Mouse (Mus musculus) liver, embryonic 13.5 days (tissue): Measurements from ENCODE around the gene Khnyn. TPM values are rescaled to one million over a fixed set of nuclear protein-coding genes. Genes with fewer than 3 reads are reported as not detected.

Experiments used
- ATAC-seq: fragments of 200-750 bp; cut with Nextera tagmentation; 2 replicates; pipeline ENCODE4 v1.8.0; 2017; ENCODE audit warnings: low read depth, mild to moderate bottlenecking, moderate number of reproducible peaks, moderate library complexity
- DNase-seq: peaks from one replicate; pipeline ENCODE4 v3.0.0; 2022
- H3K27ac ChIP-seq: fragments of 300-500 bp; sonication (generic); 2 replicates; pipeline ENCODE4 v1.5.1; 2015; ENCODE audit warnings: moderate library complexity, mild to moderate bottlenecking, inconsistent platforms
- H3K27me3 ChIP-seq: fragments of 300-500 bp; sonication (generic); 2 replicates; pipeline ENCODE4 v1.6.1; 2015; ENCODE audit warnings: mild to moderate bottlenecking, inconsistent platforms
- H3K36me3 ChIP-seq: fragments of 300-500 bp; sonication (generic); 2 replicates; pipeline ENCODE4 v1.6.1; 2015; ENCODE audit warnings: mild to moderate bottlenecking, inconsistent platforms
- H3K4me1 ChIP-seq: fragments of 300-500 bp; sonication (generic); replicated peaks from 2 replicates; pipeline ENCODE4 v1.6.1; 2015; ENCODE audit warnings: inconsistent platforms
- H3K4me2 ChIP-seq: fragments of 300-500 bp; sonication (generic); 2 replicates; pipeline ENCODE4 v1.6.1; 2015; ENCODE audit warnings: inconsistent platforms, mild to moderate bottlenecking, moderate library complexity
- H3K4me3 ChIP-seq: fragments of 300-500 bp; sonication (generic); replicated peaks from 2 replicates; pipeline ENCODE4 v1.5.1; 2015; ENCODE audit warnings: mild to moderate bottlenecking, inconsistent platforms
- H3K9ac ChIP-seq: fragments of 300-500 bp; sonication (generic); 2 replicates; pipeline ENCODE4 v1.6.1; 2015; ENCODE audit warnings: mild to moderate bottlenecking, inconsistent platforms
- H3K9me3 ChIP-seq: fragments of 300-500 bp; sonication (generic); replicated peaks from 2 replicates; pipeline ENCODE4 v1.6.1; 2016; ENCODE audit warnings: inconsistent platforms
- WGBS: fragments of 180-500 bp; shearing (Covaris S2); methylation state at CpG from one replicate; pipeline ENCODE4 v1.1.7; 2015; ENCODE audit not compliant: insufficient replicate concordance; 5-methylcytosine and 5-hydroxymethylcytosine counted together
- polyA plus RNA-seq: library from polyadenylated mRNA; unstranded; fragments of >200 nt; fragmentation: Nextera tagmentation; extraction: Ambion mirVana; gene quantifications from 2 replicates; pipeline ENCODE4 v1.2.1, GENCODE M21; 2015

Khnyn gene
- polyA plus RNA-seq, 1 experiment from 2014 or later, result 6.8 TPM

DNA sequence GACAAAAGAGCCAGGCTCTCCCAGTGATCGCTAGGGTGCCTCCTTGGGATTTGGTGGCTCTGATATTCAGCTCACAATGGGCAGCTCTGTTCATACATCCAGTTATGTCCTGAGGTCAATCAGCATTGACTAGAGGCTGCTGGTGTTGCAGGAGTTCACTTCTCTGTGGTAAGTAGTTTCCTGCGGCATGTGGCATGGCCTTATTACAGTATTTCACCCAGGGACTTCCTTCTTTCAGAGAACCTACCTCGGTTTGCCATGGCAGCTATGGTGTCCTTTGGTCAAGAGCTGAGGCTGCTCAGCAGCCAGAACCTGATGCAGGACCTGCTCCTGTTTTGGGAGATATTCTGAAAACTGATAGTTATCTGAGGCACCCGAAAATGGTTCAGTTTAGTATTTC is 42.1 kb downstream of the Khnyn start:
- Histone ChIP-seq H3K27ac (no peak overlapping the region), H3K36me3 (no peaks in the 10 kb centered on the region), H3K27me3 (no peaks in the 10 kb centered on the region), H3K4me1 (peaks cover 46% of the 10 kb centered on the region), H3K9me3 (no peaks in the 10 kb centered on the region), H3K4me2 (no peak overlapping the region), H3K4me3 (no peak overlapping the region), H3K9ac (no peak overlapping the region)
- ATAC-seq (no peak), DNase-seq (no peak)
- 40% methylated on average over 4 of the region's 4 CpGs for WGBS

DNA sequence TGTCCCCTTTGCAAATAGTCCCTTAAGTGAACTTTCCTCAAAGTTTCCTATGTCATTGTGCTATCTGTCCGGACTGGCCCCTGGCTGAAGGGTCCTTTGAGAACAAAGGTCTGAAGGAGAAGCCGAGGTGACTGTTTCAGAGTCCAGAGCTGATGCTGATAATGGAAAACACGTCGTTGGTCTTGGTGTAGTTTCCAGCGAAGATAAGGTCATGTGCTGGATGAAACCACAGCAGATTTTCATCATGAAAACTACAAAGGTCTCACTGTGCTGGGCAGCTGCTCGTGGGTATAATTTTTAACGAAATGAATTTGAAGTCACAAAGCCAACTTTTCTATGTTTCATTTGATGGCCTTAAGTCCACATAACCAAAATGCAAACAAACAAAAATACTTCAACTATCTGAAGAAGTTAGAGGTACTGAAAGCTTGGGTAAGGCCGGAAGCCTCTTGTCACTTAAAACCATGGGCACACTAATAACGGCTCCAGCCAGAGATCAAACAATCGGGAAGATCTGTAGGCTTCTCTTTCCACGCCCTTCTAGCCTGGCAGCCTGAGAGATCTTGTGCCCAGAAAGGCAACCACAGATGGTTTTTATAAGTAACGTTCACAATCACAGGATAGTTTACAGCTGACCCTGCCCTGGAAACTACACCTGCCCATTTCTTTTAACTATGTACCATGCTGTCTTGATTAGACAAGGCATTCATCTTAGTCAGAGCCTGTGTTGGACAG is 44.7 kb downstream of the Khnyn start:
- no peak overlapping the region for H3K9ac ChIP-seq
- WGBS, result 39% methylated on average over 12 of the region's 12 CpGs
- H3K4me1 ChIP-seq, result peaks cover 29% of the 10 kb centered on the region
- ATAC-seq (no peak), DNase-seq (no peak)
- H3K27ac ChIP-seq, result no peak overlapping the region
- no peak overlapping the region for H3K4me2 ChIP-seq
- H3K27me3 ChIP-seq, result no peaks in the 10 kb centered on the region
- no peak overlapping the region for H3K4me3 ChIP-seq
- H3K9me3 ChIP-seq, result no peaks in the 10 kb centered on the region
- H3K36me3 ChIP-seq, result no peaks in the 10 kb centered on the region

DNA sequence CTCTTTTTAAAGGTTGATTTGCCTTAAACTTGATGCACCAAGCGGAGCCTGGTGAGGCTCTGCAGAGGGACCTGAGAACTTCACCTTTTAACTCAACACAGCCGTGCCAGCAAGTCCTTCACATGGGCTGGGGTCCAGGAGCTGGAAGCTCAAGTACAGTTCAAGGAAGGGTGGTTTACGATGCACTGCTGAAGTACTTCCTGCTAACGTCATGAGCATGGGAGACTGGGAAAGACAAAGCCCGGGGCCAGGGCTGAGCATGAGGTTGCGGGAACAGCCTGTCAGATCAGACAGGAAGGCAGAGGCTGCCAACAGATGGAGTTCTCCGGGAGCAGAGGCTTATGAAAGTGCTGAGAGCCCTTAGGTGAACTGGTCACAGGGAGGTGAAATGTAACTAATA is 48.8 kb downstream of the Khnyn start:
- H3K27ac ChIP-seq, result no peak overlapping the region
- H3K27me3 ChIP-seq, result no peaks in the 10 kb centered on the region
- no peak overlapping the region for H3K9ac ChIP-seq
- no peak overlapping the region for H3K4me3 ChIP-seq
- 38% methylated on average over 7 of the region's 7 CpGs for WGBS
- H3K9me3 ChIP-seq, result no peaks in the 10 kb centered on the region
- peaks cover 9% of the 10 kb centered on the region; the same call in 1 of the 2 replicates for H3K4me1 ChIP-seq
- DNase-seq (no peak), ATAC-seq (no peak)
- H3K4me2 ChIP-seq, result no peak overlapping the region
- no peaks in the 10 kb centered on the region for H3K36me3 ChIP-seq

- no peaks in the 10 kb centered on the region for H3K27me3 ChIP-seq
- no peak overlapping the region for H3K9ac ChIP-seq
- no peaks in the 10 kb centered on the region for H3K36me3 ChIP-seq
- DNase-seq, result no peak
- no peak for ATAC-seq
- H3K4me2 ChIP-seq, result no peak overlapping the region
- H3K27ac ChIP-seq, result no peak overlapping the region
- no peak overlapping the region for H3K4me3 ChIP-seq
- peaks cover 12% of the 10 kb centered on the region for H3K4me1 ChIP-seq
- no peaks in the 10 kb centered on the region for H3K9me3 ChIP-seq
- 36% methylated on average over 7 of the region's 7 CpGs for WGBS
Observed at GRCm38 (mm10) chr14:55940070-55940800, 55.5 kb downstream of the Khnyn start.

DNA sequence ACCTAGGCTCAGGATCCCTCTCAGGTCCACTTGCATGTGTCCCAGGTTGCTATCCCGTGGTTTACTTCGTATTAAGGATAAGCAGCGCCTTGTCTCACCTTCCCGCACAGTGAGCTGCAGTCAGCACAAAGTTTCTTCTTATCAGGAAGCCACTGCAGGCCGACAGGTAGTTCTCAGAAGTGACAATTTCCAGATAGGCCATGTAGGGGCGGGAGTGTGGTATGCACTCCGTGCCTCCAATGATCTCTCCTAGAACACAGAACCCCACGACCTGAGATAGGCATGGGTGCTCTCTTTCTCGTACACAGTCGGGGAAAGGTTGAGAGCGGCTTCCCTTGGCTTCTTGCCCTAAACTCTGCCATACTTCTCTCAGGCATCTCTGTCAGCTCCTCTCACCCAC is 58.9 kb downstream of the Khnyn start:
- Histone ChIP-seq H3K36me3 (no peaks in the 10 kb centered on the region), H3K4me2 (no peak overlapping the region), H3K27ac (no peak overlapping the region), H3K9ac (no peak overlapping the region), H3K4me1 (peaks cover 19% of the 10 kb centered on the region), H3K27me3 (no peaks in the 10 kb centered on the region), H3K4me3 (no peak overlapping the region), H3K9me3 (no peaks in the 10 kb centered on the region)
- WGBS, result 34% methylated on average over 11 of the region's 11 CpGs
- ATAC-seq (peak; percentile 53; the same call in 1 of the 2 replicates), DNase-seq (no peak)

GRCm38 (mm10) chr14:55944575-55944974 is 59.8 kb downstream of the Khnyn start, which contains the start of gene Cma1:
Cma1 (minus strand) TSS chr14:55944675.
- Histone ChIP-seq H3K9ac (no peak within 1 kb of the TSS), H3K9me3 (no peaks in the 10 kb centered on the region), H3K4me1 (peaks cover 19% of the 10 kb centered on the region), H3K27me3 (no peaks in the 10 kb centered on the region), H3K27ac (no peak within 1 kb of the TSS), H3K36me3 (no peaks in the 10 kb centered on the region), H3K4me2 (no peak within 1 kb of the TSS), H3K4me3 (no peak within 1 kb of the TSS)
- ATAC-seq (no peak), DNase-seq (no peak)
- WGBS, result 36% methylated on average over 4 of the region's 4 CpGs

GRCm38 (mm10) chr14:55946269-55946969 is 61.7 kb downstream of the Khnyn start:
- Histone ChIP-seq H3K4me3 (no peak overlapping the region), H3K36me3 (no peaks in the 10 kb centered on the region), H3K9me3 (no peaks in the 10 kb centered on the region), H3K4me2 (no peak overlapping the region), H3K27ac (no peak overlapping the region), H3K9ac (no peak overlapping the region), H3K27me3 (no peaks in the 10 kb centered on the region), H3K4me1 (peaks cover 25% of the 10 kb centered on the region)
- 12% methylated on average over 2 of the region's 2 CpGs for WGBS
- ATAC-seq (no peak), DNase-seq (no peak)

Other genes with a start within 250 kb of the Khnyn start
- gene Ipo4, start 249.0 kb upstream of the Khnyn start, polyA plus RNA-seq, result 35.2 and 36.5 TPM in 2 replicates
- gene Gm49378, start 247.1 kb upstream of the Khnyn start, polyA plus RNA-seq, result 1.4 and 1.7 TPM in 2 replicates
- gene Tm9sf1, start 241.1 kb upstream of the Khnyn start, polyA plus RNA-seq, result 53.3 and 59.4 TPM in 2 replicates
- 0.16 and 0.27 TPM in 2 replicates for gene Tssk4, start 234.8 kb upstream of the Khnyn start, polyA plus RNA-seq
- 23.1 and 24.2 TPM in 2 replicates for gene Mdp1, start 224.4 kb upstream of the Khnyn start, polyA plus RNA-seq
- gene Gmpr2, start 213.0 kb upstream of the Khnyn start, polyA plus RNA-seq, result 29.6 and 33.0 TPM in 2 replicates
- gene Nedd8, start 212.8 kb upstream of the Khnyn start, polyA plus RNA-seq, result 325 TPM in 2 replicates
- 21.1 and 26.3 TPM in 2 replicates for gene Tinf2, start 203.1 kb upstream of the Khnyn start, polyA plus RNA-seq
- gene Tgm1, start 171.0 kb upstream of the Khnyn start, polyA plus RNA-seq, result 1.5 and 2.0 TPM in 2 replicates
- gene Rabggta, start 162.7 kb upstream of the Khnyn start, polyA plus RNA-seq, result 12.9 and 14.7 TPM in 2 replicates
- gene Dhrs1, start 139.3 kb upstream of the Khnyn start, polyA plus RNA-seq, result 36.1 and 36.4 TPM in 2 replicates
- 41.9 and 42.8 TPM in 2 replicates for gene Nop9, start 139.3 kb upstream of the Khnyn start, polyA plus RNA-seq
- gene Cideb, start 126.5 kb upstream of the Khnyn start, polyA plus RNA-seq, result 21.1 and 21.3 TPM in 2 replicates
- gene Ltb4r2, start 123.5 kb upstream of the Khnyn start, polyA plus RNA-seq, result 0.92 and 1.3 TPM in 2 replicates
- gene Ltb4r1, start 119.0 kb upstream of the Khnyn start, polyA plus RNA-seq, result 4.4 and 4.6 TPM in 2 replicates
- gene Adcy4, start 100.9 kb upstream of the Khnyn start, polyA plus RNA-seq, result 1.8 and 2.2 TPM in 2 replicates
- gene Ripk3, start 96.1 kb upstream of the Khnyn start, polyA plus RNA-seq, result 20.4 and 22.1 TPM in 2 replicates
- gene Nfatc4, start 61.8 kb upstream of the Khnyn start, polyA plus RNA-seq, result 1.5 and 1.8 TPM in 2 replicates
- 2.2 and 3.1 TPM in 2 replicates for gene Nynrin, start 30.9 kb upstream of the Khnyn start, polyA plus RNA-seq
- gene Cbln3, start 555 bp upstream of the Khnyn start, polyA plus RNA-seq, result 0.10 and 0.13 TPM in 2 replicates
- gene Sdr39u1, start 15.3 kb downstream of the Khnyn start, polyA plus RNA-seq, result 13.3 and 14.1 TPM in 2 replicates
- 0.12 and 0.20 TPM in 2 replicates for gene Cma1, start 59.7 kb downstream of the Khnyn start, polyA plus RNA-seq
- gene Cma2, start 66.0 kb downstream of the Khnyn start, polyA plus RNA-seq, result not detected in 2 replicates
- gene Mcpt1, start 133.0 kb downstream of the Khnyn start, polyA plus RNA-seq, result not detected in 2 replicates
- not detected in 2 replicates for gene Mcpt9, start 145.5 kb downstream of the Khnyn start, polyA plus RNA-seq
- 0.24 TPM in 2 replicates for gene Mcpt2, start 157.1 kb downstream of the Khnyn start, polyA plus RNA-seq
- gene Mcpt4, start 177.4 kb downstream of the Khnyn start, polyA plus RNA-seq, result not detected in 2 replicates
- gene Mcpt8, start 200.3 kb downstream of the Khnyn start, polyA plus RNA-seq, result 2.3 and 3.3 TPM in 2 replicates
- gene Ctsg, start 217.6 kb downstream of the Khnyn start, polyA plus RNA-seq, result 20.1 and 21.8 TPM in 2 replicates
- gene Gzme, start 235.7 kb downstream of the Khnyn start, polyA plus RNA-seq, result not detected in 2 replicates
- gene Gzmd, start 247.7 kb downstream of the Khnyn start, polyA plus RNA-seq, result not detected in 2 replicates